Mouse (Mus musculus) lung, adult 2 months (tissue): ENCODE data around the gene Cyp2u1.

ENCODE experiments used
- CTCF ChIP-seq: fragments of 200-500 bp; IDR thresholded peaks from 2 replicates; pipeline ENCODE4 v1.5.1; 2011; ENCODE audit warnings: mild to moderate bottlenecking, low read length, control low read depth; ENCODE audit not compliant: insufficient read depth
- POLR2A ChIP-seq: fragments of 200-500 bp; IDR thresholded peaks from 2 replicates; pipeline ENCODE4 v1.6.1; 2011; ENCODE audit warnings: low read depth, mild to moderate bottlenecking, control low read depth, low read length, borderline replicate concordance; ENCODE audit errors: extremely low read depth

DNA sequence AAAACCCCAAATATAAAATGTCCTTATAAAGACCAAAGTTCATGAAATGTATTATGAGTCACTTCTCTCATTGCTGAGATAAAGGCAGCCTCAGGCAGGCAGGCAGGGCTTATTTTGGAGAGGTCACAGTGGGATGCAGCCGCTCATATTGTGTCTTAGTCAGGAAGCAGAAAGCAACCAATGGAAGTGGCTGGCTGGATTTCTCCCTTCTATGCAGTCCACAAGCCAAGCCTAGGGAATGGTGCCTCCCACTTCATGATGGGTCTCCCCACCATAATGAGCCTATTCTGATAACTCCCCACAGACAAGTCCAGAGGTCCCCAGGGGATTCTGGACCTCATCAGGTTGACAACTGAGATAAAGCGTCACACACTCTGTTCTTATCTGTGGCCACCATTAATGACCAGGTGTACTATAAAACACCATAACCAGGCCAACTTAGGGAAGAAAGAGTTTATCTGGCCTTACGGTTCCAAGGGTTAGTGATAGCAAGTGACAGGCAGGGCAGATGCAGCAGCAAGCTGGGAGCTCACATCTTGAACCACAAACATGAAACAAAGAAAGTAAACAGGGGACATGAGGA is 47.5 kb downstream of the Cyp2u1 start:
- TF ChIP-seq CTCF (no peak), POLR2A (no peak)
